Mouse (Mus musculus): ENCODE results near the gene Fitm1. TPM values are rescaled to one million over a fixed set of nuclear protein-coding genes. Genes with fewer than 3 reads are reported as not detected.

Fitm1 gene
- polyA plus RNA-seq, 1 experiment from 2014 or later, result 0.58 TPM

- Histone ChIP-seq H3K9me3 (ENCODE audit: control insufficient read depth, low read length) (no peaks in the 10 kb centered on the region), H3K4me1 (ENCODE audit: control insufficient read depth, insufficient read depth, low read length) (no peaks in the 10 kb centered on the region), H3K4me2 (ENCODE audit: low read depth, low read length) (no peak overlapping the region), H3K9ac (replicated peaks; ENCODE audit: low read depth, low read length) (no peak overlapping the region), H3K27me3 (ENCODE audit: control insufficient read depth, insufficient read depth, low read length) (no peaks in the 10 kb centered on the region), H3K36me3 (ENCODE audit: control insufficient read depth, insufficient read depth, low read length) (no peaks in the 10 kb centered on the region), H3K4me3 (ENCODE audit: low read depth, low read length) (no peak overlapping the region), H3K27ac (ENCODE audit: low read depth, low read length) (no peak overlapping the region)
- no peak for ATAC-seq (ENCODE audit: low read depth)
- WGBS, result 55% methylated on average over 2 of the region's 2 CpGs
These were observed 40.5 kb downstream of the Fitm1 start for GRCm38 (mm10) chr14:55615876-55616275.

- no peak for ATAC-seq (ENCODE audit: low read depth)
- H3K9ac ChIP-seq (replicated peaks; ENCODE audit: low read depth, low read length), result no peak overlapping the region
- no peak overlapping the region for H3K4me2 ChIP-seq (ENCODE audit: low read depth, low read length)
- H3K27me3 ChIP-seq (ENCODE audit: control insufficient read depth, insufficient read depth, low read length), result no peaks in the 10 kb centered on the region
- H3K4me1 ChIP-seq (ENCODE audit: control insufficient read depth, insufficient read depth, low read length), result no peaks in the 10 kb centered on the region
- no peak overlapping the region for H3K4me3 ChIP-seq (ENCODE audit: low read depth, low read length)
- H3K9me3 ChIP-seq (ENCODE audit: control insufficient read depth, low read length), result no peaks in the 10 kb centered on the region
- WGBS, result 87% methylated on average over 2 of the region's 2 CpGs
- no peak overlapping the region for H3K27ac ChIP-seq (ENCODE audit: low read depth, low read length)
- no peaks in the 10 kb centered on the region for H3K36me3 ChIP-seq (ENCODE audit: control insufficient read depth, insufficient read depth, low read length)
These were observed 41.4 kb downstream of the Fitm1 start for GRCm38 (mm10) chr14:55616844-55617243.

GRCm38 (mm10) chr14:55617822-55618221 is 42.4 kb downstream of the Fitm1 start, which contains the start of gene Rec8:
Rec8 (plus strand) TSS chr14:55618037.
- WGBS, result 30% methylated on average over 21 of the region's 21 CpGs
- Histone ChIP-seq H3K4me3 (ENCODE audit: low read depth, low read length) (peak within 1 kb of the TSS; percentile 11; the same call in 1 of the 2 replicates), H3K36me3 (ENCODE audit: control insufficient read depth, insufficient read depth, low read length) (no peaks in the 10 kb centered on the region), H3K4me2 (ENCODE audit: low read depth, low read length) (peak within 1 kb of the TSS; percentile 26; the same call in 1 of the 2 replicates), H3K9ac (replicated peaks; ENCODE audit: low read depth, low read length) (no peak within 1 kb of the TSS), H3K4me1 (ENCODE audit: control insufficient read depth, insufficient read depth, low read length) (no peaks in the 10 kb centered on the region), H3K27ac (ENCODE audit: low read depth, low read length) (no peak within 1 kb of the TSS), H3K27me3 (ENCODE audit: control insufficient read depth, insufficient read depth, low read length) (no peaks in the 10 kb centered on the region), H3K9me3 (ENCODE audit: control insufficient read depth, low read length) (no peaks in the 10 kb centered on the region)
- peak; percentile 81 for ATAC-seq (ENCODE audit: low read depth)

- no peaks in the 10 kb centered on the region for H3K9me3 ChIP-seq (ENCODE audit: control insufficient read depth, low read length)
- no peak overlapping the region for H3K9ac ChIP-seq (replicated peaks; ENCODE audit: low read depth, low read length)
- H3K36me3 ChIP-seq (ENCODE audit: control insufficient read depth, insufficient read depth, low read length), result no peaks in the 10 kb centered on the region; the same call in 1 of the 2 replicates
- no peak overlapping the region for H3K27ac ChIP-seq (ENCODE audit: low read depth, low read length)
- peak; percentile 38; the same call in 1 of the 2 replicates for ATAC-seq (ENCODE audit: low read depth)
- H3K4me1 ChIP-seq (ENCODE audit: control insufficient read depth, insufficient read depth, low read length), result no peaks in the 10 kb centered on the region
- H3K4me2 ChIP-seq (ENCODE audit: low read depth, low read length), result peak overlapping the region; percentile 2; the same call in 1 of the 2 replicates
- 52% methylated on average over 22 of the region's 22 CpGs for WGBS
- peak overlapping the region; percentile 11; the same call in 1 of the 2 replicates for H3K4me3 ChIP-seq (ENCODE audit: low read depth, low read length)
- no peaks in the 10 kb centered on the region for H3K27me3 ChIP-seq (ENCODE audit: control insufficient read depth, insufficient read depth, low read length)
These were observed 43.2 kb downstream of the Fitm1 start for GRCm38 (mm10) chr14:55618486-55619195.

Other genes with a start within 250 kb of the Fitm1 start
- gene Dhrs4, start 96.9 kb upstream of the Fitm1 start, polyA plus RNA-seq (2014; fragmentation: Nextera tagmentation; extraction: Ambion mirVana), result 7.6 and 16.7 TPM in 2 replicates
- 28.5 and 46.2 TPM in 2 replicates for gene Carmil3, start 85.0 kb upstream of the Fitm1 start, polyA plus RNA-seq (2014; fragmentation: Nextera tagmentation; extraction: Ambion mirVana)
- 13.3 and 16.3 TPM in 2 replicates for gene Cpne6, start 65.2 kb upstream of the Fitm1 start, polyA plus RNA-seq (2014; fragmentation: Nextera tagmentation; extraction: Ambion mirVana)
- 0.13 and 0.20 TPM in 2 replicates for gene Nrl, start 50.6 kb upstream of the Fitm1 start, polyA plus RNA-seq (2014; fragmentation: Nextera tagmentation; extraction: Ambion mirVana)
- gene Pck2, start 35.4 kb upstream of the Fitm1 start, polyA plus RNA-seq (2014; fragmentation: Nextera tagmentation; extraction: Ambion mirVana), result 17.6 and 19.5 TPM in 2 replicates
- gene Dcaf11, start 15.6 kb upstream of the Fitm1 start, polyA plus RNA-seq (2014; fragmentation: Nextera tagmentation; extraction: Ambion mirVana), result 112 and 114 TPM in 2 replicates
- gene A730061H03Rik, start 15.2 kb upstream of the Fitm1 start, polyA plus RNA-seq (2014; fragmentation: Nextera tagmentation; extraction: Ambion mirVana), result 1.5 TPM in 1 of 2 replicates, not detected in the other
- gene Psme1, start 2.5 kb downstream of the Fitm1 start, polyA plus RNA-seq (2014; fragmentation: Nextera tagmentation; extraction: Ambion mirVana), result 200 and 226 TPM in 2 replicates
- gene Emc9, start 9.7 kb downstream of the Fitm1 start, polyA plus RNA-seq (2014; fragmentation: Nextera tagmentation; extraction: Ambion mirVana), result 38.9 and 48.8 TPM in 2 replicates
- 162 and 184 TPM in 2 replicates for gene Psme2, start 15.5 kb downstream of the Fitm1 start, polyA plus RNA-seq (2014; fragmentation: Nextera tagmentation; extraction: Ambion mirVana)
- gene Rnf31, start 16.1 kb downstream of the Fitm1 start, polyA plus RNA-seq (2014; fragmentation: Nextera tagmentation; extraction: Ambion mirVana), result 12.3 and 18.8 TPM in 2 replicates
- gene Irf9, start 28.0 kb downstream of the Fitm1 start, polyA plus RNA-seq (2014; fragmentation: Nextera tagmentation; extraction: Ambion mirVana), result 6.6 and 8.6 TPM in 2 replicates
- 7.0 and 9.3 TPM in 2 replicates for gene Rec8, start 42.4 kb downstream of the Fitm1 start, polyA plus RNA-seq (2014; fragmentation: Nextera tagmentation; extraction: Ambion mirVana)
- gene Ipo4, start 60.3 kb downstream of the Fitm1 start, polyA plus RNA-seq (2014; fragmentation: Nextera tagmentation; extraction: Ambion mirVana), result 109 and 110 TPM in 2 replicates
- gene Gm49378, start 62.3 kb downstream of the Fitm1 start, polyA plus RNA-seq (2014; fragmentation: Nextera tagmentation; extraction: Ambion mirVana), result 2.9 TPM in 2 replicates
- gene Tm9sf1, start 68.2 kb downstream of the Fitm1 start, polyA plus RNA-seq (2014; fragmentation: Nextera tagmentation; extraction: Ambion mirVana), result 55.9 and 66.9 TPM in 2 replicates
- gene Tssk4, start 74.6 kb downstream of the Fitm1 start, polyA plus RNA-seq (2014; fragmentation: Nextera tagmentation; extraction: Ambion mirVana), result 0.24 TPM in 1 of 2 replicates, not detected in the other
- 69.0 and 75.5 TPM in 2 replicates for gene Mdp1, start 84.9 kb downstream of the Fitm1 start, polyA plus RNA-seq (2014; fragmentation: Nextera tagmentation; extraction: Ambion mirVana)
- 42.5 and 43.7 TPM in 2 replicates for gene Gmpr2, start 96.3 kb downstream of the Fitm1 start, polyA plus RNA-seq (2014; fragmentation: Nextera tagmentation; extraction: Ambion mirVana)
- gene Nedd8, start 96.5 kb downstream of the Fitm1 start, polyA plus RNA-seq (2014; fragmentation: Nextera tagmentation; extraction: Ambion mirVana), result 550 and 603 TPM in 2 replicates
- 28.3 and 28.6 TPM in 2 replicates for gene Tinf2, start 106.2 kb downstream of the Fitm1 start, polyA plus RNA-seq (2014; fragmentation: Nextera tagmentation; extraction: Ambion mirVana)
- 0.11 and 0.33 TPM in 2 replicates for gene Tgm1, start 138.3 kb downstream of the Fitm1 start, polyA plus RNA-seq (2014; fragmentation: Nextera tagmentation; extraction: Ambion mirVana)
- 47.1 and 59.2 TPM in 2 replicates for gene Rabggta, start 146.6 kb downstream of the Fitm1 start, polyA plus RNA-seq (2014; fragmentation: Nextera tagmentation; extraction: Ambion mirVana)
- 73.6 and 75.5 TPM in 2 replicates for gene Dhrs1, start 170.1 kb downstream of the Fitm1 start, polyA plus RNA-seq (2014; fragmentation: Nextera tagmentation; extraction: Ambion mirVana)
- gene Nop9, start 170.1 kb downstream of the Fitm1 start, polyA plus RNA-seq (2014; fragmentation: Nextera tagmentation; extraction: Ambion mirVana), result 27.4 and 30.1 TPM in 2 replicates
- not detected in 2 replicates for gene Cideb, start 182.8 kb downstream of the Fitm1 start, polyA plus RNA-seq (2014; fragmentation: Nextera tagmentation; extraction: Ambion mirVana)
- gene Ltb4r2, start 185.8 kb downstream of the Fitm1 start, polyA plus RNA-seq (2014; fragmentation: Nextera tagmentation; extraction: Ambion mirVana), result 0.27 and 0.59 TPM in 2 replicates
- 0.19 and 0.24 TPM in 2 replicates for gene Ltb4r1, start 190.3 kb downstream of the Fitm1 start, polyA plus RNA-seq (2014; fragmentation: Nextera tagmentation; extraction: Ambion mirVana)
- 1.9 and 3.9 TPM in 2 replicates for gene Adcy4, start 208.5 kb downstream of the Fitm1 start, polyA plus RNA-seq (2014; fragmentation: Nextera tagmentation; extraction: Ambion mirVana)
- gene Ripk3, start 213.2 kb downstream of the Fitm1 start, polyA plus RNA-seq (2014; fragmentation: Nextera tagmentation; extraction: Ambion mirVana), result 1.9 and 2.2 TPM in 2 replicates
- gene Nfatc4, start 247.5 kb downstream of the Fitm1 start, polyA plus RNA-seq (2014; fragmentation: Nextera tagmentation; extraction: Ambion mirVana), result 5.5 and 10.4 TPM in 2 replicates

Data from neural tube, embryonic 14.5 days (tissue).